Mouse (Mus musculus) cerebellum, adult (tissue): ENCODE measurements around the gene Vps35l.
A peak's percentile ranks its signal among the peaks of the same experiment; 100 is the strongest.

ENCODE experiments used
- ATAC-seq: cut with Nextera tagmentation; 2 replicates; pipeline ENCODE4 v1.9.2; 2017; ENCODE audit warnings: mild to moderate bottlenecking, moderate library complexity, mixed read lengths; ENCODE audit not compliant: insufficient number of reproducible peaks, low FRiP score, low TSS enrichment

Gene Vps35l

DNA sequence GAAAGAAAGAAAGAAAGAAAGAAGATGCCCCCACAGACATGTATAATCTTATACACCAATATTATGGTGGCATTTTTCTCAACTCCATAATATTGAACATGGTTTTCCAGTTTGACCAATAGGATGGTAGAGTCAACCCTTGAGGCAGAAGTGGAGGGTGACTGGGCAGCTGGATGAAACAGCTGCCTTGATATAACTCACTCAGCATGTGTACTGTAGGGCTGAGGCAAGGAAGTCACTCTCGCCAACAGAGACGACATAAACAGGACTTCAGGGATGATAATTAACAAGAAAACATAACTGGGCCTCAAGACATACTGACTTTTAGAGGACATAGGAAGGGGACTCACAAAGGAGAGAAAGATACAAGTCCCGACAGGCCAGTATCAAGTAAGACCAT lies 114.6 kb downstream of the Vps35l start:
- ATAC-seq, result no peak

DNA sequence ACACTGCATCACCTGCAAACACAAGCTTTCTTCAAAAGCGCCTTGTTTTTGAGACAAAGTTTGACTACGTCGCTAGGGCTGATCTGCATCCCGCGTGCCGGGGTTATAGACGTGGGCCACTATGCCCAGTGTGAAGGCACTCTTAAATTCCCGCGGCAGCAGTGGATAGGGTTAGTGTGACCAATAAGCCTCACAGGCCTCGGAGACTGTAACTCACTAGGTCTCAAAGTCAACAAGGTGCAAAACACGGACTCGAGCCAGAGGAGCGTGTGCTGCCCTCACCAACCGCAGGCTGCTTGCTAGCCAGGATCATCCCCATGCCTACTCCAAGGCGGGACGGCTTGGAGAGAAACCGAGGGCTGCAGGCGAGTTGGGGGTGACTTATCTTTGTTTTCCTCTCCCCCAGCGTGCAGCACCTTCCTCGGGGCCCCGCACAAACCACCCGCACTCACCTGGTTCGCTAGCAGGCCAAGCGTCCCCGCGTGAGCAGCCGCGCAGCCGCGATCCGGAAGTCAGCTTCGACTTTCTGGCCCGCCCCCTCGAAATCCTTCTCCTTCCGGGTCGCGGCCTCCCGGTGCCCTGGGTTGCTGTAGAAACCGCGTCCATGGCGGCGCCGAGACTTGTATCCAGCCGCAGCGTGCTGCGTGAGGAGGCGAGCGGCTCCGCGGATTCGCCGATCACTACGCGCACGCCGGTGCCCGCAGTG lies 115.3 kb downstream of the Vps35l start, which contains the start of gene Iqck:
Iqck (plus strand) TSS at position 582 of the 706 bp plus-strand sequence.
- ATAC-seq, result peak; percentile 93

DNA sequence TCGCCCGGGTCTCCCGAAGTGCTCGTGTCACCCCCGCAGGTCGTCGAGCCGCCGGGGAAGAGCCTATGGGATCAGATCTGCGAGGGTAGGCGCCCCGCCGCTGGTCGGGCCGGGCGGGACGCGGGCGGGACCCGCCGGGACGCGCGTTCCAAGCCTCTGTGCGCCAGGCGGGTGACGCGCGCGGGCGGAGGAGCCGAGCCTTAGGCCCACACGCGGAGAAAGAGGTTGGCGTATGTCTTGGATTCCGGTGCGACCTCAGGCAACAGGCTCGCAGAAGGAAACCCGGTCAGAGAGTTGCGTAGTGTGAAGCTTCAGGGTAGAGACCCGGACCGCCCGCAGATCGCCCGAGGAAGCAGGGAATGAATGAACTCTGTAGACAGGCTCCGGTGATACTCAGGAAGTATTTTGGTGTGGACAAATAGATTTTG lies 115.9 kb downstream of the Vps35l start, which contains the start of gene Knop1:
Knop1 (minus strand) TSS at position 378 of the 428 bp plus-strand sequence.
- ATAC-seq, result peak; percentile 75; the same call in 1 of the 2 replicates

DNA sequence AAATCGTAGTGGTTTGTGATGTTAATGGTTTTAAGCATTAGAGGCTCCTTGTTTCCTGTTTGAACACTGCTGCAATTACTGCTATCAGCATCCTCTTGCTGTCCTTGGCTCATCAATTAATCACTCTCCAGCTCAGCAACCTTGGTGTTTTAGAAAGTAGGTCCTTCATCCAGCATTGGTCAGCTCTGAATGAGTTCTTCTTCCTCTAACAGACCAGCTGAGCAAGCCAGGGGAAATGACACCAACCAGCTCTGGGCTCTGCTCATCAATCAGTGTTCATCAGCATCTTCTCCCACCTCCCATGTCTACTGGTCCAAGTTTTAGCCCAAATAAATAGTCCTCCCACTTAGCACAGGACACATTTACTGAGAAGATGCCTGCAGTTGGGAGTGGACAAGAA lies 118.6 kb downstream of the Vps35l start:
- ATAC-seq, result no peak

DNA sequence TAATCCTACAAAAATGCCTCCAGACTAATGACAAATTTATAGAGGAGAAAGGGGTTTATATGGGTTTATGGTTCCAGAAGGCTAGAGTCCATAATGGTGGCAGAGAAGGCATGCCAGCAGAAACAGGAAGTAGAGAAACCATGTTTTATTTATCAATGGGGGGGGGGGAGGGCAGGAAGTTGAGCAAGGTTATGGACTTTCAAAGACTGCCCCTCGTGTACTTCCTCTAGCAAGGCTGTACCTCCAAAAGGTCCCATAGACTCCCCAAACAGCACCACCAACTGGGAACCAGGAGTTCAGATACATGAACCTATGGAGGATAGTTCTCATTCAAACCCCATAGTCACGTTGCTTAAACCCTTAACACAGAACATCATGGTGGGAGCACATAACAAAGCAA lies 125.3 kb downstream of the Vps35l start:
- no peak for ATAC-seq

DNA sequence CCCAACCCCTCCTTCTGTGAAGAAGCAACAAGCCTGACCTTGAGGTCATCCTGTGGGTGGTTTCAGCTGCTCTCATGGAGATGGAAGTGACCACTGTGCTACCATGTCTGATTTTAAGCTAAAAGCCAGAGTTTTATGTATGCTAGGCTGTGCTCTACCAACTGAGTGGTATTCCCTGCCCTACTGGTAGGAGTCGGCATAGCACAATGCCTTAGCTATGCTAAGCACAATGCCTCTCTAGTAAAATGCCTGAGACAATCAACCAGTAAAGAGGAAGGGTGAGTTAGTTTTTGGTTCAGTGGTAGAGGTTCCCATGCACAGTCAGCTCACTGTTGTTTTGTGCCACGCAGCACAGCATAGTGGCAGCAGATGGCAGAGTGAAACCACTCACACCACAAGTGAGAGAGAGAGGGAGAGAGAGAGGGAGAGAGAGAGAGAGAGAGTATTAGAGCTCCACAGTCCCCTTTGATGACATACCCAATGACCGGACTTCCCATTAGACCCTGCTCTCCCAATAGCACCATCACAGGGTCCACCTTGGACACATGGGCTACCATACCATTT lies 139.5 kb downstream of the Vps35l start:
- no peak for ATAC-seq

DNA sequence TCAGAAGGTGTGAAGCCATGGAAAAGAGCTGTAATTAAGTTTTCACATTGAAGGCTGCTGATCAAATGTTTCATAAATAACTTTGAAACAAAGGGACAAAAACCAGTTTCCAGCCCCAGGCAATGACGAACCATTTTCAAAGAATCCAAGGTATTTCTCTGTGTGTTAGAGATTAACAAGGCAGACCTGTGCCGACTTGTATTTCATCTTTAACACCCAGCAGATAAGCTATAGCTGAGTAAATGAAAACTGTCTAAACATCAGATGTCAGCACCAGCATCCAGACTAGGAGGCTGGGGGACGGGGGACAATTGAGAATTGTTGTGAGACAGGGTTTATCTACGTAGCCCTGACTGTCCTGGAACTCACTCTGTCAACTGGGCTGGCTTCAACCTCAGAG lies 143.9 kb downstream of the Vps35l start:
- ATAC-seq, result no peak

DNA sequence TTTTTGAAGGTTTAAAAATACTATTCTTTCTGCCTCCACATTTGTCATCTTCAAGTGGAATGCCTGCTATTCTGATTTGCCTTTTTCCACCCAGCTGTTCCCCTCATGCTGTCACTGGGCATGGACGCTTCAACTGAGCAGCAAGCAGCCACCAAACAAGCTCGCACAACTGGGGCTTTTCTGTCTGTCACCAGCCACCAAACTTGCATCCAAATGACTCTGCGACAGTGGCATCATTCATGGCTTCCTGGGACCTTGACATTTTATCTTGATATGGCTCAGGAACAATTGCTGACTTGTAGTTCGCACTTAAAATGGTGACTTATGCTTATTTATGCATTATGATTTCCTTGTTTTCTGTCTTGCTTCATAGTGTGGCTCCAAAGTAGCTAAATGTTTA lies 144.9 kb downstream of the Vps35l start:
- ATAC-seq, result no peak

DNA sequence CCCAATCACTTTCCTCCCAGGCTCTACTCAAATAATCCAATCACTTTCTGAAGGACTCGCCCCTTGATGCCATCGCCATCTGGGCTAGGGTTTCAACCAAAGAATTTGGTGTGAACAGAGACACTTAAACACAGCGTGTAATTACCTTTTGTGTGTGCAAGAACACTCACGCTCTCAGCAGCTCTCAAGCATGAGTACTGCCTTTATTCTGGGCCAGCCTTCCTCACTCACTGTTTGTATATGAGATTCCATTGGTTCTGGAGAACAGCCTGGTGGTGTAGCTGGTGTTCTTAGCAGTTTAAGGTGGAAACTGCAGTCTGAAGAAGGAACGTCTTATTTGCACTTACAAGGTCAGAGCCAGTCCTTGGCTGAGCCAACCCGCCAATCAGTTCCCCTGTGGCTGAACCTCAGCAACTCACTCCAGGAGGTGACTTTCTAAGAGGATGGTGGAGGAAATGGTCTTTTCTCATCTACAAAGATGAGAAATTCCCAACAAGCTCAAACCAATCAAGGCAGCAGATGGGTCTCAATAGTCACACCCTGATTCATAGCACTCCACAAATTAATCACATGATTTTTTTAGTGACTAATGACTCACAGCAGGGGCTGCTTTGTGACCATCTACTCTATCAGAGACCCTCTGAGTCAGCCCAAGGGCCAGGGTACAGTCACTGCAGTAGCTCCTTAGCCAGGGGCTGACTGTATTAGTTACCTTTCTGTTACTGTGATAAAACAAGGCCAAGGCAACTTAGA lies 147.5 kb downstream of the Vps35l start:
- ATAC-seq, result no peak

DNA sequence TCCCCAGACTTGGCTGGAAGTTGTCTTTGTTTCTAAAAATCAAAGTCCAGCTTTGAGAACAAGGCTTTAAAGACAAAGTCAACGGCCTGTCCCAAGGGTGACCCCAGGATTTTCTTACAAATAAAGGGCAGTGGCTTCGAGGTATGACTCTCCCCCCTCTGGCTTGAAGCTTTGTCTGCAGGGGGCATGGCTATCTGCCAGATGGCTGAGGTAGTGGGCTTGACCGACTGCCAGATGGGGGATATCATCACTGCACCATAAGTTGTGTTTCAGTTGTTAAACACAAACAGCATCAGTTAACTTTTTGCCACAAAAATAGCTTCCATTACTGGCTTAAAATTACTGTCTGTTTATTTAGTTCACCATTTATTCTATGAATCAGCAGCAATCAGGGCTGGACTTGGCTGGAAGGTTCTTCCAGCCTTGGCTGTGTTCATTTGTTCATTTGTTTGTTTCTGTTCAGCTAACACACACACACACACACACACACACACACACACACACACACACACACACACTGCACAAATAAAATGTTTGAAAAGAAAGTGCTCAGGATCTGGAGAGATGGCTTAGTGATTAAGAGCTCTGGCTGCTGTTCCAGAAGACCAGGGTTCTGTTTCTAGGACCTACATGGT lies 149.1 kb downstream of the Vps35l start:
- no peak for ATAC-seq
